Mouse (Mus musculus) heart, embryonic 11.5 days (tissue): ENCODE data around the gene Catsperg1. TPM values are rescaled to one million over a fixed set of nuclear protein-coding genes. Genes with fewer than 3 reads are reported as not detected.

Experiments used
- ATAC-seq: fragments of 200-750 bp; cut with Nextera tagmentation; replicated peaks from 2 replicates; pipeline ENCODE4 v1.8.0; 2017; ENCODE audit warnings: moderate library complexity; ENCODE audit not compliant: insufficient number of reproducible peaks, low FRiP score, low TSS enrichment
- H3K27ac ChIP-seq: fragments of 300-500 bp; sonication (generic); 2 replicates; pipeline ENCODE4 v1.5.1; 2014; ENCODE audit warnings: mild to moderate bottlenecking, low read depth, low read length
- H3K27me3 ChIP-seq: fragments of 300-500 bp; sonication (generic); 2 replicates; pipeline ENCODE4 v1.6.1; 2014; ENCODE audit warnings: mild to moderate bottlenecking, low read length, mixed read lengths; ENCODE audit not compliant: control insufficient read depth, insufficient read depth
- H3K36me3 ChIP-seq: fragments of 300-500 bp; sonication (generic); 2 replicates; pipeline ENCODE4 v1.6.1; 2014; ENCODE audit warnings: mild to moderate bottlenecking, low read length, moderate library complexity, mixed read lengths; ENCODE audit not compliant: control insufficient read depth, insufficient read depth
- H3K4me1 ChIP-seq: fragments of 300-500 bp; sonication (generic); 2 replicates; pipeline ENCODE4 v1.6.1; 2014; ENCODE audit warnings: low read length; ENCODE audit not compliant: control insufficient read depth, insufficient read depth
- H3K4me2 ChIP-seq: fragments of 300-500 bp; sonication (generic); 2 replicates; pipeline ENCODE4 v1.6.1; 2014; ENCODE audit warnings: mild to moderate bottlenecking, moderate library complexity
- H3K4me3 ChIP-seq: fragments of 300-500 bp; sonication (generic); 2 replicates; pipeline ENCODE4 v1.5.1; 2014; ENCODE audit warnings: low read depth, low read length
- H3K9ac ChIP-seq: fragments of 300-500 bp; sonication (generic); 2 replicates; pipeline ENCODE4 v1.6.1; 2014; ENCODE audit warnings: mild to moderate bottlenecking, low read depth, low read length, moderate library complexity
- H3K9me3 ChIP-seq: fragments of 300-500 bp; sonication (generic); replicated peaks from 2 replicates; pipeline ENCODE4 v1.6.1; 2016; ENCODE audit warnings: low read length; ENCODE audit not compliant: control insufficient read depth
- WGBS: fragments of 180-500 bp; shearing (Covaris S2); extraction: QIAGEN DNeasy Blood & Tissue Kit; methylation state at CpG from one replicate; pipeline ENCODE4 v1.1.7; 2014; ENCODE audit not compliant: insufficient replicate concordance; 5-methylcytosine and 5-hydroxymethylcytosine counted together
- polyA plus RNA-seq: library from polyadenylated mRNA; unstranded; fragments of >200 nt; fragmentation: Nextera tagmentation; extraction: Ambion mirVana; gene quantifications from 2 replicates; pipeline ENCODE4 v1.2.1, GENCODE M21; 2014

Catsperg1 gene
- polyA plus RNA-seq, 1 experiment from 2014 or later: 0.44 TPM

- peaks cover 59% of the 10 kb centered on the region for H3K27me3 ChIP-seq
- under 1% methylated on average over 30 of the region's 30 CpGs for WGBS
Measured at GRCm38 (mm10) chr7:29170066-29170754, 43.6 kb downstream of the Catsperg1 start, which contains the start of the genes Ggn and Spred3. TSS of gene Ggn (plus strand) at chr7:29170210. TSS of gene Spred3 (minus strand) at chr7:29170411.

GRCm38 (mm10) chr7:29169231-29170065 is 44.4 kb downstream of the Catsperg1 start:
- ATAC-seq: peak; percentile 65
- Histone ChIP-seq H3K36me3 (peaks cover 6% of the 10 kb centered on the region; the same call in 1 of the 2 replicates), H3K4me2 (peak overlapping the region; percentile 81), H3K4me3 (peak overlapping the region; percentile 71), H3K27me3 (peaks cover 59% of the 10 kb centered on the region), H3K9ac (peak overlapping the region; percentile 70), H3K27ac (peak overlapping the region; percentile 1; the same call in 1 of the 2 replicates), H3K9me3 (no peaks in the 10 kb centered on the region), H3K4me1 (peaks cover 17% of the 10 kb centered on the region)
- WGBS: under 1% methylated on average over 39 of the region's 39 CpGs

More at GRCm38 (mm10) chr7:29170066-29170754, 43.6 kb downstream of the Catsperg1 start, which contains the start of the genes Ggn and Spred3:
- H3K9me3 ChIP-seq: no peaks in the 10 kb centered on the region
- H3K4me2 ChIP-seq: peak within 1 kb of the TSS; percentile 81
- H3K4me1 ChIP-seq: peaks cover 17% of the 10 kb centered on the region
- H3K4me3 ChIP-seq: peak within 1 kb of the TSS; percentile 71
- ATAC-seq: peak; percentile 47
- H3K9ac ChIP-seq: peak within 1 kb of the TSS; percentile 70
- peaks cover 13% of the 10 kb centered on the region for H3K36me3 ChIP-seq
- peak within 1 kb of the TSS; percentile 1; the same call in 1 of the 2 replicates for H3K27ac ChIP-seq

- Histone ChIP-seq H3K9ac (peak overlapping the region; percentile 70), H3K36me3 (peaks cover 5% of the 10 kb centered on the region; the same call in 1 of the 2 replicates), H3K4me3 (peak overlapping the region; percentile 71), H3K9me3 (no peaks in the 10 kb centered on the region), H3K27ac (no peak overlapping the region), H3K27me3 (peaks cover 57% of the 10 kb centered on the region), H3K4me1 (peaks cover 17% of the 10 kb centered on the region), H3K4me2 (peak overlapping the region; percentile 81)
- WGBS: 0% methylated on average over 14 of the region's 14 CpGs
- ATAC-seq: no peak
Measured at GRCm38 (mm10) chr7:29168791-29169230, 45.0 kb downstream of the Catsperg1 start.

- ATAC-seq: no peak
- peak overlapping the region; percentile 81 for H3K4me2 ChIP-seq
- no peak overlapping the region; the same call in 1 of the 2 replicates for H3K9ac ChIP-seq
- H3K9me3 ChIP-seq: no peaks in the 10 kb centered on the region
- peaks cover 51% of the 10 kb centered on the region for H3K27me3 ChIP-seq
- 5% methylated on average over 10 of the region's 10 CpGs for WGBS
- peak overlapping the region; percentile 71 for H3K4me3 ChIP-seq
- peaks cover 3% of the 10 kb centered on the region; the same call in 1 of the 2 replicates for H3K36me3 ChIP-seq
- peaks cover 17% of the 10 kb centered on the region for H3K4me1 ChIP-seq
- H3K27ac ChIP-seq: no peak overlapping the region
Measured at GRCm38 (mm10) chr7:29168121-29168695, 45.6 kb downstream of the Catsperg1 start.

- H3K36me3 ChIP-seq: no peaks in the 10 kb centered on the region
- ATAC-seq: no peak
- peaks cover 17% of the 10 kb centered on the region for H3K4me1 ChIP-seq
- no peak overlapping the region for H3K9ac ChIP-seq
- H3K4me2 ChIP-seq: no peak overlapping the region; the same call in 1 of the 2 replicates
- H3K27ac ChIP-seq: no peak overlapping the region
- no peaks in the 10 kb centered on the region for H3K9me3 ChIP-seq
- peaks cover 45% of the 10 kb centered on the region for H3K27me3 ChIP-seq
- WGBS: 12% methylated on average over 19 of the region's 19 CpGs
- H3K4me3 ChIP-seq: no peak overlapping the region
Measured at GRCm38 (mm10) chr7:29167656-29168055, 46.2 kb downstream of the Catsperg1 start.

- Histone ChIP-seq H3K27me3 (peaks cover 36% of the 10 kb centered on the region), H3K27ac (no peak overlapping the region), H3K4me1 (no peaks in the 10 kb centered on the region), H3K9ac (no peak overlapping the region), H3K9me3 (no peaks in the 10 kb centered on the region), H3K4me3 (no peak overlapping the region), H3K4me2 (peak overlapping the region; percentile 22; the same call in 1 of the 2 replicates), H3K36me3 (no peaks in the 10 kb centered on the region)
- 13% methylated on average over 9 of the region's 9 CpGs for WGBS
- ATAC-seq: 0 out of 2 replicates have a peak, but pooled peaks have one; percentile 46
Measured at GRCm38 (mm10) chr7:29162750-29163525, 50.9 kb downstream of the Catsperg1 start.

- Histone ChIP-seq H3K9me3 (no peaks in the 10 kb centered on the region), H3K27ac (no peak overlapping the region), H3K9ac (no peak overlapping the region), H3K4me1 (no peaks in the 10 kb centered on the region), H3K4me2 (no peak overlapping the region), H3K4me3 (no peak overlapping the region), H3K27me3 (peaks cover 35% of the 10 kb centered on the region), H3K36me3 (no peaks in the 10 kb centered on the region)
- 76% methylated on average over 5 of the region's 5 CpGs for WGBS
- ATAC-seq: no peak
Measured at GRCm38 (mm10) chr7:29162294-29162693, 51.5 kb downstream of the Catsperg1 start.
